Mouse (Mus musculus) left cerebral cortex, postnatal 25 days (tissue): ENCODE results near the gene Abhd11. TPM values are rescaled to one million over a fixed set of nuclear protein-coding genes. Genes with fewer than 3 reads are reported as not detected.
"Not testable (repeated sequence)": the region's sequence is repeated elsewhere in the genome, so short reads cannot be mapped to it uniquely, and the experiment has no call there.

Source experiments
- DNase-seq, 2 experiments: peaks; one replicate each; pipeline ENCODE4 v3.0.0; 2022; ENCODE audit warnings: low spot score in 2 of 2, mixed read lengths in 1 of 2
- intact Hi-C: fragments of 180-260 bp; cut with DNase I; formaldehyde crosslinking; loops from one replicate; pipeline ENCODE4 v1.15.1; 2025
- total RNA-seq, 2 experiments: library from RNA; stranded (reverse); gene quantifications; 2 replicates each; pipeline ENCODE4 v1.2.3; 2021

Gene Abhd11
- total RNA-seq, 2 experiments from 2014 or later, result 35.5 to 41.4 TPM

DNA sequence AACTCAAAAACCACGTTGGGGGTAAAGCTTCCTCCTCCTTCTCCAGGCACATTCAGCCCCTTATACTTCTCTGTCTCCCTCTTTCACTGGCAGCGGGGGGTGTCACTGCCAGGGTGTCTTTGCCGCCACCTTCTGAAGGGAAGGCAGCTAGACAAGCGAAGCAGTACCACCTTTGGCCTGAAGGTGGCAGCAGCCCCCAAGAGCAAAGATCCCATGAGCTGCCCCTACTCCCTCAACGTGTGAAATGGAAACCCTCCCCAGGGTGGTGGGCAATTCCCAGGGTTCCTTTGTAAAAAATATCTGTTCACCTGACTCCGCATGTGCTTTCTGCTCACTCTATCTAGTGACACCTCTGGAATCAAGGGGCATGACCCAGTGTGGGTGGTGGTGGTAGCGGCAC is 6.5 kb downstream of the Abhd11 start:
- intact Hi-C loops, result loop anchor here (5.0 kb wide), 1 partner anchor 37 kb away; no protein-coding TSS in a partner anchor
- peak; percentile 85 to 94 for DNase-seq

DNA sequence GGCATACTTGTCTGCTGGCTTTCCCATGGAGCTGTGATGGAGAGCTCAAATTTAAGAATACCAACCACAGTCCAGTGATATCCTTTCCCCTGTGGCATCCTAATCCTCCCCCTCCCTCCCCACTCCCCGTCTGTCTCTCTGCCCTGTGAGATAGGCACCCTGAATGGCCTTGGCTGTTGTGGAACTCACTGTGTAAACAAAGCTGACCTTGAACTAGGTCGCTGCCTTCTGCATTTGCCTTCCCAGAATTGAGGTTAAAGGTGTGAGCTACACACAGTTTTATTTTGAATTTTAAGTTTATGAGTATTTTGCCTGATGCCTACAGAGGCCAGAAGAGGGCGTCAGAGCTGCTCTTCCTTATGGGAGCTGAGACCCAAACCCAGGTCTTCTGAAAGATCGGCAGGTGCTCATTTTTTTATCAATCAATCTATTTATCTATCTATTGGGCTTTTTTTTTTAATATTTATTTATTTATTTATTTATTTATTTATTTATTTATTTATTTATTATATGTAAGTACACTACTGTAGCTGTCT is 7.3 kb downstream of the Abhd11 start:
- intact Hi-C loops, result loop anchor here (5.0 kb wide), 1 partner anchor 36 kb away; no protein-coding TSS in a partner anchor
- no peak for DNase-seq

DNA sequence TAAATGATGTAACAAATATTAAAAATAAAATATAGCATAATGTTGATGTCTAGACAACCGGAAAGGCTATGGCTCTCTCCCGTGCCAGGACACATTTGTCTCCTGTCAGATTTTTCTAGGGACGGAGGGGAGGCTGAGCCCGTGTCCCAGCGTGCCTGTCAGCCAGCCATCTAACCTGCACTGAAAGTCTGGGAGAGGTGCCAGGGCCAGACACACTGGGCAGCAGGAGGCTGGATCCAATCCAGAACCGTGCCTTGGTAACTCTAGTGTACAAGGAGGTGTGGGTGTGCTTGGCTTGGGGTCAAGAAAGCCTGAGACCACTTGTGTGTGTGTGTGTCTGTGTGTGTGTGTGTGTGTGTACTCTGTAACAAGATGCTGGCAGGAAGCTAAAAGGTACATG is 12.9 kb downstream of the Abhd11 start:
- no peak for DNase-seq
- intact Hi-C loops, result no loop called here

GRCm38 (mm10) chr5:135023344-135024173 is 14.6 kb downstream of the Abhd11 start, which contains the start of gene Stx1a:
Stx1a (plus strand) TSS chr5:135023482.
- peak; percentile 88 to 93 for DNase-seq
- intact Hi-C loops, result loop anchor here (2.0 kb wide), 1 partner anchor 17 kb away; no protein-coding TSS in a partner anchor

- intact Hi-C loops, result loop anchor here (2.0 kb wide), 1 partner anchor 16 kb away; no protein-coding TSS in a partner anchor
- DNase-seq, result no peak
Measured at GRCm38 (mm10) chr5:135024665-135025224, 15.8 kb downstream of the Abhd11 start.

DNA sequence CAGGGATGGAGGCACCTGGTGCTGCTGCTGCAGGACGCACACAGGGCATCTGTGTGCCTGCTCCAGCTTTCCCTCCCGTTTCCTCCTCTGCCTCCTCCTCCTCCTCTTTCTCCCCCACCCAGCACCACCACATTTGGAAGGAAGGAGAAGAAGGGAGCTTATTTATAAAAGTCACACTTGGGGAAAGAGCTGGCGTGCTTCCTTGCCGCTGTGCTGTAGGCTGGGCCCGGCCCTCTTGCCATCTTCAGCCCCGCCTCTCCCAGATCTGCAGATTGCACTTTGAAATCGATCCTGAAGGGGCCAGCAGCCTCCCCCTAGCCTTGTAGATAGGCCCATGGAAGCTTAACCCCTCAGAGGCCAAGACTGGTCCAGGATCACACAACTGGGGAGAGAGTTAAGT is 16.9 kb downstream of the Abhd11 start:
- peak in 1 of 2 experiments; percentile 93 for DNase-seq

DNA sequence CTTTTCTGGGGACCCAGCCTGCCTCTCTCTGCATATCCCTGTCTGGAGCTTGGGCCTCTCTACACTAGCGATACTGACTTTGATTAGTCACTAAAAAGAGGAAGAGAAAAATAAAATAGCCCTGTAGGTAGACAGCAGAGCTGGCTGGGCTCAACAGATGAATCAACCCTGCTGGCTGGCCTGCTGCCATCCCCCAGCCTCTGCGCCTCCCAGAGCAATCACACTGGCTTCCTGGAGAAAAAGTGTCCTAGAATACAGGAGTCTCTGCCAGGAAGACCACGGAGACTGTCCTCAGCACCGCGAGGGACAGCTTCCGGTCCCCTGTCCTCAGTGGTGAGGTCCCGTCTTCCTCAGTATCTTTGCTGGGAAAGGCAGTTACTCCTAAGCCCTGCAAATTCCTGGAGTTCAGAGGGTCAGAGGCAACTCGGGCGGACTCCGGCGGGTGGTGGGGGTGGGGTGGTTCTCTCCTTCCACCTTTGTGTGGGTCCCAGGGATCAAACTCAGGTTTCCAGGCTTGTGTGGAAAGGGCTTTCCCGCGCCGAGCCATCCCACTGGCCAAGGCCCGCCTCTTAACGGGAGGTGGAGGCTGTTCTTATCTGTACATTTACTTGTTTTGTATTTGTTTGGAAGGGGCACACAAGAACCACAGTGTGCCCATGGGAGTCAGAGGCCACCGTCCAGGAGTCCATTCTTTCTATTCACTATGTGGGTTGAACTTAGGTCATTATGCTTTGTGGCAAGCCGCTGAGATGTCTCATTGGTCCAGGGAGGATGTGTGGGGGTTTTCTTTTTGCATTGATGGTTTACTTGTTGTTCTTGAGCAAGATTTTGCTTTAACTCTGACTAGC is 20.3 kb downstream of the Abhd11 start:
- DNase-seq, result peak; percentile 71 to 92
- intact Hi-C loops, result no loop called here

More for the DNA sequence above, 16.9 kb downstream of the Abhd11 start:
- intact Hi-C loops, result loop anchor here (1.0 to 2.0 kb wide), 2 partner anchors 9 to 15 kb away; no protein-coding TSS in a partner anchor

DNA sequence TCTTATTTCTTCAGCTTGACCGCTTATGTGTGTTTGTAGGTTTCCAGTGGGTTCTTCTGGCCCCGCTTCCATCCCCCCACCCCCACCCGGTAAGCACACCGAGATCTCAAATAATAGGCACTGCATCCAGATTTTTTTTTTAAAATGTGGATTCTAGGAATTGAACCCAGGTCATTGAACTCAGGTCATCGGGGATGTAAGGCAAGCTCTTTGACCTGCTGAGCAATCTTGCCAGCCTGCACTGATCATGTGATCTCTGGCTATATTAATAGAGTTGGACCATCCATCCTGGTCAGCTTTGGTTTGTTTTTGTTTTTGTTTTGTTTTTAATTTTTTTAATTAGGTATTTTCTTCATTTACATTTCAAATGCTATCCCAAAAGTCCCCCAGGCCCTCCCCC is 23.6 kb downstream of the Abhd11 start:
- DNase-seq, result no peak
- intact Hi-C loops, result no loop called here

DNA sequence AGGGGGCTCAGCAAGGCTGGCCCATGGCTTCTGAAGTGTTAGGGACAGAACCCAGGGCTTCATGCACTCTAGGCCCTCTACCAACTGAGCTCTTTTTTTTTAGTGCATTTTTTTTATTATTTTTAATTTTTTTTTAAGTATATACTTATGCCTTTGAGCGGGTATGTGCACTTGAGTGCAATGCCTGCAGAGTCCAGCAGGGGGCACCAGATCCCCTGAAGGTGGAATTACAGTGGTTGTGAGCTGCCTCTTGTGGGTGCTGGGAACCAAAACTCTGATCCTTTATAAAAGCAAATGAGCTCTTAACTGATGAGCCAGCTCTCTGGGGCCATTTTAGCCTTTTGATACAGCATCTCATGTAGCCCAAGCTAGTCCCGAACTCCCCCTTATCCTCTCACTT is 25.6 kb downstream of the Abhd11 start:
- DNase-seq, result no peak
- intact Hi-C loops, result no loop called here

- DNase-seq, result peak; percentile 62 to 94
- intact Hi-C loops, result loop anchor here (1.0 kb wide), 1 partner anchor 9 kb away; no protein-coding TSS in a partner anchor
Measured at GRCm38 (mm10) chr5:135035608-135036359, 26.8 kb downstream of the Abhd11 start.

- DNase-seq, result peak in 1 of 2 experiments; percentile 52
- intact Hi-C loops, result no loop called here
Measured at GRCm38 (mm10) chr5:135037946-135038345, 29.0 kb downstream of the Abhd11 start.

- DNase-seq, result peak in 1 of 2 experiments; percentile 70
- intact Hi-C loops, result no loop called here
Measured at GRCm38 (mm10) chr5:135039541-135039940, 30.6 kb downstream of the Abhd11 start.

DNA sequence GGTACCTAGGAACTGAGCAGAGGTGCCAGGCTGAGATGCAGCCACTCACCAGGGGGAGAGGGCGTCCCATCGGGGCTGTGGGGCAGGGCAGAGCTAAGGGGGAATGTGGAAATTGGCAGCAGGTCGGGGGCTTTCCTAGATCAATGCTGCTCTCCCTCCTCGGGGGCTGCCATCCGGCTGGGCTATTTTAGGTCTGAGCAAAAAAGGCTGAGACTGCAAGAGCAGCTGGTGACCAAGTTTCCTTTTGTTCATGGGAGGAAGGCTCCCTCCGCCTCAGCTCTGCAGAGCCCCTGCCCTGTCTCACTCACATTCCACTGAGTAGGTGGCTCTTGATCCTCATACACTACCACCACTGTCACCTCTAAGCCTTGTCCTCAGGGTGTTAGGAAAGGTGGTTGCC is 31.1 kb downstream of the Abhd11 start:
- intact Hi-C loops, result loop anchor here (2.0 kb wide), 1 partner anchor 15 kb away; no protein-coding TSS in a partner anchor
- peak in 1 of 2 experiments; percentile 85 for DNase-seq

DNA sequence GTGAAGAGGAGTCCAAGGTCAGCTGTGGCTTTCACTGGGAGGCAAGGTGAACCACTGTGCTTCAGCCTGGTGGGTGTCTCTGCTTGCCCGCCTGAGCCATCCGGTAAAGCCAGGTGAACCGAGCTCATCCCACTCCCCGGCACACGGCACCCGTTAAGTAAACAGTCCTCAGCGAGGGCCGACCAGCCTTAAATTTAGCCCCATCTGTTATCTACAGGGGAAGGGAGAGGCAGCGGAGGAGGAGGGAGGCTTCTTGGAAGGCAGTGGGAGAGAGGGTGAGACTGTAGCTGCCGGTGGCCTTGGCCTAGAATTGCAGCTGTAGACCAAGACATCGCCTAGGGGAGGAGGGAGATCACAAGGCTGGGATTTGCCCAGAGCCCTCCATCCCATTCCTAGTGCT is 31.8 kb downstream of the Abhd11 start:
- intact Hi-C loops, result loop anchor here (2.0 kb wide), 1 partner anchor 16 kb away; no protein-coding TSS in a partner anchor
- peak in 1 of 2 experiments; percentile 89 for DNase-seq

- DNase-seq, result no peak
- intact Hi-C loops, result no loop called here
Measured at GRCm38 (mm10) chr5:135042105-135042788, 33.3 kb downstream of the Abhd11 start.

- intact Hi-C loops, result no loop called here
- peak in 1 of 2 experiments; percentile 79 for DNase-seq
Measured at GRCm38 (mm10) chr5:135044575-135044974, 35.6 kb downstream of the Abhd11 start.

GRCm38 (mm10) chr5:135048539-135048938 is 39.6 kb downstream of the Abhd11 start:
- intact Hi-C loops, result no loop called here
- no peak for DNase-seq

DNA sequence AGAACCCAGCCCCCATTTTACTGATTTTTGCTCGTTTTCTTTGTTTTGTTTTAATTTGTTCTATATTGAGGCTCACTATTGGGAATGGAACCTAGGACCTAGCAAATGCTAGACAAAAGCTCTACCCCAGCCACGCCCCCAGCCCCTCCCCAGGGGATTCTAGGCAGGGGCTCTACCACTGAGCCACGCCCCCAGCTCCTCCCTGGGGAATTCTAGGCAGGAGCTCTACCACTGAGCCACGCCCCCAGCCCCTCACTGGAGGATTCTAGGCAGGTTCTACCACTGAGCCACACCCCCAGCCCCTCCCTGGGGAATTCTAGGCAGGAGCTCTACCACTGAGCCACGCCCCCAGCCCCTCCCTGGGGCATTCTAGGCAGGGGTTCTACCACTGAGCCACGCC is 40.3 kb downstream of the Abhd11 start:
- intact Hi-C loops, DNase-seq: not testable (repeated sequence)
